Mouse (Mus musculus) spleen, adult 2 months (tissue): ENCODE data around the gene Arhgef40.

ENCODE experiments used
- CTCF ChIP-seq: fragments of 200-500 bp; IDR thresholded peaks from 2 replicates; pipeline ENCODE4 v1.5.1; 2011; ENCODE audit warnings: mild to moderate bottlenecking, inconsistent platforms; ENCODE audit not compliant: insufficient read depth, insufficient read length, insufficient replicate concordance; ENCODE audit errors: extremely low read depth
- POLR2A ChIP-seq: fragments of 200-500 bp; IDR thresholded peaks from 2 replicates; pipeline ENCODE4 v1.6.1; 2011; ENCODE audit warnings: low read depth, low read length, inconsistent platforms

- no peak for TF ChIP-seq POLR2A
- no peak for TF ChIP-seq CTCF
Measured at GRCm38 (mm10) chr14:51940944-51941560, 43.5 kb upstream of the Arhgef40 start.
